Mouse (Mus musculus): ENCODE measurements around the gene Zfp119a. TPM values are rescaled to one million over a fixed set of nuclear protein-coding genes. Genes with fewer than 3 reads are reported as not detected.

The Zfp119a gene
- polyA plus RNA-seq, 1 experiment from 2014 or later, result 10.0 TPM

Other genes with a start within 250 kb of the Zfp119a start
- gene Pot1b, start 166.3 kb downstream of the Zfp119a start, polyA plus RNA-seq (2016; fragmentation: Nextera tagmentation; extraction: Ambion mirVana), result 10.4 and 12.2 TPM in 2 replicates
- 0.17 TPM in 1 of 2 replicates, not detected in the other for gene Adgre4, start 128.9 kb downstream of the Zfp119a start, polyA plus RNA-seq (2016; fragmentation: Nextera tagmentation; extraction: Ambion mirVana)
- 12.8 and 17.0 TPM in 2 replicates for gene Zfp959, start 13.2 kb upstream of the Zfp119a start, polyA plus RNA-seq (2016; fragmentation: Nextera tagmentation; extraction: Ambion mirVana)
- gene Zfp119b, start 70.6 kb upstream of the Zfp119a start, polyA plus RNA-seq (2016; fragmentation: Nextera tagmentation; extraction: Ambion mirVana), result 6.0 and 6.1 TPM in 2 replicates
- 2.3 and 2.8 TPM in 2 replicates for gene Ebi3, start 73.7 kb upstream of the Zfp119a start, polyA plus RNA-seq (2016; fragmentation: Nextera tagmentation; extraction: Ambion mirVana)
- 24.2 and 27.1 TPM in 2 replicates for gene Yju2, start 80.2 kb upstream of the Zfp119a start, polyA plus RNA-seq (2016; fragmentation: Nextera tagmentation; extraction: Ambion mirVana)
- 136 and 143 TPM in 2 replicates for gene Shd, start 91.5 kb upstream of the Zfp119a start, polyA plus RNA-seq (2016; fragmentation: Nextera tagmentation; extraction: Ambion mirVana)
- gene Fsd1, start 107.6 kb upstream of the Zfp119a start, polyA plus RNA-seq (2016; fragmentation: Nextera tagmentation; extraction: Ambion mirVana), result 114 and 123 TPM in 2 replicates
- gene Stap2, start 126.7 kb upstream of the Zfp119a start, polyA plus RNA-seq (2016; fragmentation: Nextera tagmentation; extraction: Ambion mirVana), result 5.9 and 7.2 TPM in 2 replicates
- 209 and 214 TPM in 2 replicates for gene Mpnd, start 126.8 kb upstream of the Zfp119a start, polyA plus RNA-seq (2016; fragmentation: Nextera tagmentation; extraction: Ambion mirVana)
- 134 TPM in 2 replicates for gene Sh3gl1, start 157.7 kb upstream of the Zfp119a start, polyA plus RNA-seq (2016; fragmentation: Nextera tagmentation; extraction: Ambion mirVana)
- 25.3 and 29.6 TPM in 2 replicates for gene Chaf1a, start 161.5 kb upstream of the Zfp119a start, polyA plus RNA-seq (2016; fragmentation: Nextera tagmentation; extraction: Ambion mirVana)
- 61.0 and 63.8 TPM in 2 replicates for gene Ubxn6, start 196.1 kb upstream of the Zfp119a start, polyA plus RNA-seq (2016; fragmentation: Nextera tagmentation; extraction: Ambion mirVana)
- 166 and 173 TPM in 2 replicates for gene Hdgfl2, start 200.7 kb upstream of the Zfp119a start, polyA plus RNA-seq (2016; fragmentation: Nextera tagmentation; extraction: Ambion mirVana)
- 0.05 and 0.10 TPM in 2 replicates for gene Plin4, start 230.9 kb upstream of the Zfp119a start, polyA plus RNA-seq (2016; fragmentation: Nextera tagmentation; extraction: Ambion mirVana)
- 0.30 and 0.38 TPM in 2 replicates for gene Plin5, start 238.7 kb upstream of the Zfp119a start, polyA plus RNA-seq (2016; fragmentation: Nextera tagmentation; extraction: Ambion mirVana)
- 0.14 TPM in 1 of 2 replicates, not detected in the other for gene Lrg1, start 243.1 kb upstream of the Zfp119a start, polyA plus RNA-seq (2016; fragmentation: Nextera tagmentation; extraction: Ambion mirVana)

Measured in neural tube, embryonic 12.5 days (tissue).